Mouse (Mus musculus) embryonic facial prominence, embryonic 13.5 days (tissue): ENCODE results near the gene Mxi1. TPM values are rescaled to one million over a fixed set of nuclear protein-coding genes. Genes with fewer than 3 reads are reported as not detected.
A peak's percentile ranks its signal among the peaks of the same experiment; 100 is the strongest.

Source experiments
- ATAC-seq: fragments of 200-750 bp; cut with Nextera tagmentation; 2 replicates; pipeline ENCODE4 v1.8.0; 2017; ENCODE audit warnings: low read depth; ENCODE audit not compliant: insufficient number of reproducible peaks, insufficient read depth, low FRiP score, low TSS enrichment
- H3K27ac ChIP-seq: fragments of 300-500 bp; sonication (generic); 2 replicates; pipeline ENCODE4 v1.5.1; 2015; ENCODE audit warnings: moderate library complexity, mild to moderate bottlenecking, inconsistent platforms
- H3K27me3 ChIP-seq: fragments of 300-500 bp; sonication (generic); 2 replicates; pipeline ENCODE4 v1.6.1; 2015; ENCODE audit warnings: mild to moderate bottlenecking, inconsistent platforms
- H3K36me3 ChIP-seq: fragments of 300-500 bp; sonication (generic); 2 replicates; pipeline ENCODE4 v1.6.1; 2015; ENCODE audit warnings: mild to moderate bottlenecking, inconsistent platforms
- H3K4me1 ChIP-seq: fragments of 300-500 bp; sonication (generic); 2 replicates; pipeline ENCODE4 v1.6.1; 2015; ENCODE audit warnings: inconsistent platforms
- H3K4me2 ChIP-seq: fragments of 300-500 bp; sonication (generic); 2 replicates; pipeline ENCODE4 v1.6.1; 2015; ENCODE audit warnings: moderate library complexity, mild to moderate bottlenecking, inconsistent platforms
- H3K4me3 ChIP-seq: fragments of 300-500 bp; sonication (generic); 2 replicates; pipeline ENCODE4 v1.5.1; 2015; ENCODE audit warnings: mild to moderate bottlenecking, inconsistent platforms
- H3K9ac ChIP-seq: fragments of 300-500 bp; sonication (generic); 2 replicates; pipeline ENCODE4 v1.6.1; 2015; ENCODE audit warnings: mild to moderate bottlenecking, inconsistent platforms
- H3K9me3 ChIP-seq: fragments of 300-500 bp; sonication (generic); 2 replicates; pipeline ENCODE4 v1.6.1; 2016; ENCODE audit warnings: inconsistent platforms
- WGBS: fragments of 180-500 bp; shearing (Covaris S2); methylation state at CpG from one replicate; pipeline ENCODE4 v1.1.7; 2015; ENCODE audit warnings: mixed read lengths; 5-methylcytosine and 5-hydroxymethylcytosine counted together
- polyA plus RNA-seq: library from polyadenylated mRNA; unstranded; fragments of >200 nt; fragmentation: Nextera tagmentation; extraction: Ambion mirVana; gene quantifications from 2 replicates; pipeline ENCODE4 v1.2.1, GENCODE M21; 2015

The Mxi1 gene
- polyA plus RNA-seq, 1 experiment from 2014 or later = 26.5 TPM

DNA sequence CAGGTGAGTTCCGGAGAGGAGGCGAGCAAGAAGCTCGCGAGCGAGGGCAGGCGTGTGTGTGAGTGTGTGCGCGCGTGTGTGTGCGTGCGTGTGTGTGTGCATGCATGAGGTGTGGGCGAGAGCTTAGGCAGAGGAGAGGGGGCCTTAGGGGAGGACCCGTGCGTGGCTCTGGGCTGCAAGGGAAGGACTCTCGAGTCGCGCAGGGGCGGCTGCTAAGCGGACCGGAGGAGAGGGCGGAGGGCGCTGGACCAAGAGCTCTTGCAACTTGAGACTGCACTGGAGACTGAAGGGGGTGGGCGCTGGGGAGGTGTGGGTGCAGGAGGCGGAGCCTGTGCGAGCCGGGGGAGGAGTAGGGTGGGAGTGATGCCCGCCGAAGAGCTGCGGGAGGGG, 19.7 kb downstream of the Mxi1 start:
- ATAC-seq = peak; percentile 73
- H3K27me3 ChIP-seq = no peaks in the 10 kb centered on the region
- H3K4me2 ChIP-seq = peak overlapping the region; percentile 88
- H3K9ac ChIP-seq = peak overlapping the region; percentile 81
- under 1% methylated on average over 27 of the region's 29 CpGs for WGBS
- H3K4me3 ChIP-seq = peak overlapping the region; percentile 89
- H3K27ac ChIP-seq = peak overlapping the region; percentile 78
- H3K4me1 ChIP-seq = peaks cover 28% of the 10 kb centered on the region
- H3K9me3 ChIP-seq = no peaks in the 10 kb centered on the region
- peaks cover 24% of the 10 kb centered on the region for H3K36me3 ChIP-seq

- H3K27me3 ChIP-seq = no peaks in the 10 kb centered on the region
- no peak overlapping the region for H3K9ac ChIP-seq
- WGBS = 93% methylated on average over 21 of the region's 21 CpGs
- H3K4me2 ChIP-seq = no peak overlapping the region
- peaks cover 18% of the 10 kb centered on the region for H3K4me1 ChIP-seq
- no peaks in the 10 kb centered on the region for H3K9me3 ChIP-seq
- H3K4me3 ChIP-seq = no peak overlapping the region
- peaks cover 24% of the 10 kb centered on the region for H3K36me3 ChIP-seq
- no peak overlapping the region for H3K27ac ChIP-seq
- no peak for ATAC-seq
Observed at GRCm38 (mm10) chr19:53331882-53332500, 21.7 kb downstream of the Mxi1 start.

- H3K4me1 ChIP-seq = peaks cover 13% of the 10 kb centered on the region
- no peak for ATAC-seq
- H3K9ac ChIP-seq = no peak overlapping the region
- no peak overlapping the region for H3K4me3 ChIP-seq
- H3K27ac ChIP-seq = no peak overlapping the region
- no peaks in the 10 kb centered on the region for H3K9me3 ChIP-seq
- no peak overlapping the region for H3K4me2 ChIP-seq
- no peaks in the 10 kb centered on the region for H3K27me3 ChIP-seq
- WGBS = 90% methylated on average over 6 of the region's 6 CpGs
- H3K36me3 ChIP-seq = peaks cover 38% of the 10 kb centered on the region
Observed at GRCm38 (mm10) chr19:53333730-53334129, 23.4 kb downstream of the Mxi1 start.

GRCm38 (mm10) chr19:53335241-53335640, 24.9 kb downstream of the Mxi1 start:
- 89% methylated on average over 9 of the region's 9 CpGs for WGBS
- Histone ChIP-seq H3K4me2 (no peak overlapping the region), H3K9me3 (no peaks in the 10 kb centered on the region), H3K4me1 (peaks cover 21% of the 10 kb centered on the region), H3K4me3 (no peak overlapping the region), H3K36me3 (peaks cover 40% of the 10 kb centered on the region), H3K9ac (no peak overlapping the region), H3K27ac (no peak overlapping the region), H3K27me3 (no peaks in the 10 kb centered on the region)
- no peak for ATAC-seq

- Histone ChIP-seq H3K4me1 (peaks cover 24% of the 10 kb centered on the region), H3K36me3 (peaks cover 16% of the 10 kb centered on the region), H3K27ac (no peak overlapping the region), H3K27me3 (no peaks in the 10 kb centered on the region), H3K9ac (no peak overlapping the region), H3K9me3 (no peaks in the 10 kb centered on the region), H3K4me3 (no peak overlapping the region), H3K4me2 (no peak overlapping the region)
- ATAC-seq = no peak
- WGBS = 21% methylated on average over 6 of the region's 6 CpGs
Observed at GRCm38 (mm10) chr19:53340423-53340822, 30.1 kb downstream of the Mxi1 start.

- peaks cover 7% of the 10 kb centered on the region; the same call in 1 of the 2 replicates for H3K36me3 ChIP-seq
- no peak overlapping the region for H3K9ac ChIP-seq
- no peaks in the 10 kb centered on the region for H3K9me3 ChIP-seq
- H3K4me3 ChIP-seq = no peak overlapping the region
- H3K27me3 ChIP-seq = no peaks in the 10 kb centered on the region
- H3K27ac ChIP-seq = no peak overlapping the region
- H3K4me2 ChIP-seq = no peak overlapping the region
- no peak for ATAC-seq
- WGBS = 88% methylated on average over 13 of the region's 13 CpGs
- peaks cover 30% of the 10 kb centered on the region for H3K4me1 ChIP-seq
Observed at GRCm38 (mm10) chr19:53343174-53343881, 33.0 kb downstream of the Mxi1 start.

GRCm38 (mm10) chr19:53344062-53344461, 33.7 kb downstream of the Mxi1 start:
- no peak overlapping the region for H3K9ac ChIP-seq
- H3K27me3 ChIP-seq = no peaks in the 10 kb centered on the region
- peaks cover 4% of the 10 kb centered on the region; the same call in 1 of the 2 replicates for H3K36me3 ChIP-seq
- no peak for ATAC-seq
- WGBS = 86% methylated on average over 16 of the region's 16 CpGs
- H3K4me3 ChIP-seq = no peak overlapping the region
- no peaks in the 10 kb centered on the region for H3K9me3 ChIP-seq
- peaks cover 28% of the 10 kb centered on the region for H3K4me1 ChIP-seq
- no peak overlapping the region for H3K27ac ChIP-seq
- no peak overlapping the region for H3K4me2 ChIP-seq

GRCm38 (mm10) chr19:53345766-53346165, 35.4 kb downstream of the Mxi1 start:
- Histone ChIP-seq H3K27me3 (no peaks in the 10 kb centered on the region), H3K4me1 (peaks cover 16% of the 10 kb centered on the region), H3K27ac (no peak overlapping the region), H3K9ac (no peak overlapping the region), H3K36me3 (peaks cover 11% of the 10 kb centered on the region; the same call in 1 of the 2 replicates), H3K9me3 (no peaks in the 10 kb centered on the region), H3K4me3 (no peak overlapping the region), H3K4me2 (no peak overlapping the region)
- WGBS = 45% methylated on average over 14 of the region's 14 CpGs
- ATAC-seq = no peak

DNA sequence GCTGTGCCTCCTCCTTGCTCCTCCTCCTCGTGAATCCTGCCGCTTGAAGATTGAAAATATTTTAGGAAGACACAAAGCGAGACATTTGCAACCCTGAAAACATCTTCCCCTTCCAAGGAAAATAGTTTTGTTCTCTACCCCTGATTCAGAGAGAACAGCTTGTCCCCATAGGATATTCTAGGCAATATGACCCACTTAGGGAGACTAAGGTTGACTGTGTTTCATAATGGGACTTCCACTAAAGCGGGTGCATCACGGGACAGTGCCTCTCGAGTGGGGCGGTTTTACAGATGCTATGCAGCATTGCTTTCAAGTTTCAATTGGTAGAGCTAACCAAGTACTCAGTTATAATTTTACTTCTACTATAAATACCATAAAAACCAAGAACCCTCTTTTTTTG, 43.5 kb downstream of the Mxi1 start:
- no peak overlapping the region for H3K4me2 ChIP-seq
- ATAC-seq = no peak

GRCm38 (mm10) chr19:53354271-53355000, 44.1 kb downstream of the Mxi1 start:
- Histone ChIP-seq H3K27me3 (no peaks in the 10 kb centered on the region), H3K4me1 (peaks cover 12% of the 10 kb centered on the region), H3K4me3 (no peak overlapping the region), H3K36me3 (peaks cover 13% of the 10 kb centered on the region), H3K4me2 (no peak overlapping the region), H3K9me3 (no peaks in the 10 kb centered on the region), H3K27ac (no peak overlapping the region), H3K9ac (no peak overlapping the region)
- no peak for ATAC-seq
- 71% methylated on average over 7 of the region's 7 CpGs for WGBS

More for the DNA sequence above, 43.5 kb downstream of the Mxi1 start:
- Histone ChIP-seq H3K27me3 (no peaks in the 10 kb centered on the region), H3K27ac (no peak overlapping the region), H3K9ac (no peak overlapping the region), H3K36me3 (peaks cover 13% of the 10 kb centered on the region), H3K4me3 (no peak overlapping the region), H3K9me3 (no peaks in the 10 kb centered on the region), H3K4me1 (peaks cover 6% of the 10 kb centered on the region)
- 89% methylated on average over 7 of the region's 7 CpGs for WGBS

DNA sequence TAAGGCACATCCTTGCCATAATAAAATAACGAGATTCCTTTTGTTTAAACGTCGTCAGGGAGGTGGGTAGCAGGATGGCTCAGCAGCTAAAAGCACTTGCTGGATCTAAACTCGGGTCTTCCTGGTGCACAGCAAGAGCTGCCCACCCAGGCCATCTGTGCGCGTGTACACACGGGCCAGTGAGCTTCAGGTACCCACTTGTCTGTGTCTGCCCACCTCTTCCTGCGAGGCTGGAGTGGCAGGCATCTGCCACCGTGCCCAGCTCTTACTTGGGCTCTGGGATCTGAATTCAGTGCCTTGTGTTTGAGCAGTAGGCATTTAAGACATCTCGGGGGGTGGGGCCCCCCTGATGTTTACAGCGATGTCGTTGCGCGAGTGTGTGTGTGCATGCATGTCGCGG, 44.7 kb downstream of the Mxi1 start:
- H3K4me3 ChIP-seq = no peak overlapping the region
- WGBS = 85% methylated on average over 16 of the region's 16 CpGs
- no peak for ATAC-seq

More for the DNA sequence above, 44.7 kb downstream of the Mxi1 start:
- Histone ChIP-seq H3K27ac (no peak overlapping the region), H3K4me2 (no peak overlapping the region), H3K36me3 (peaks cover 8% of the 10 kb centered on the region), H3K4me1 (peaks cover 18% of the 10 kb centered on the region), H3K9me3 (no peaks in the 10 kb centered on the region), H3K9ac (no peak overlapping the region), H3K27me3 (no peaks in the 10 kb centered on the region)
